Mouse (Mus musculus) erythroblast, embryonic 14.5 days (primary cell): Measurements from ENCODE around the gene Gm49425.

Experiments used
- GATA1 ChIP-seq: IDR thresholded peaks from 2 replicates; pipeline ENCODE4 v1.6.1; 2012; ENCODE audit warnings: low read length, inconsistent platforms, mixed read lengths
- TAL1 ChIP-seq: IDR thresholded peaks from 3 replicates; pipeline ENCODE4 v1.6.1; 2012; ENCODE audit warnings: low read length, inconsistent platforms, mixed read lengths

DNA sequence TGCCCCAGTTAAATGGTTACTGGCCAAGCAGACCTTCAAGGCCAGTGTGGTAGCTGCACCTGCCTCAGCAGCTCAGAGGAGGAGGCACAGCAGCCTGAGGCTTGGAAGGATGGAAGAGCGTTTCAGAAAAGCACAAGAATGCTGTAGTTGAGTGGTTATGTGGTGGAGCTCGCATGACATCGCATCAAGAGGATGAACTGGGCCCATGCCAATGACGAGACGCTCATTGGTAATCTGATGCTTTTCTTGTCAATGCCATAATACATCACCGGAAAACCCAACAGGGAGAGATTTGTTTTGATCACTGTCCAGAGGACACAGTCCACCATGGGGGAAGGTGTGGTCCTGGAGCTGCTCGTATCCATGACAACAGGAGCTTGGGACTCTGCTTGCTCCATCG, 21.8 kb downstream of the Gm49425 start:
- TF ChIP-seq GATA1 (no peak), TAL1 (no peak)
